Mouse (Mus musculus): Measurements from ENCODE around the gene Skiv2l. TPM values are rescaled to one million over a fixed set of nuclear protein-coding genes. Genes with fewer than 3 reads are reported as not detected.
"Not testable (repeated sequence)": the region's sequence is repeated elsewhere in the genome, so short reads cannot be mapped to it uniquely, and the experiment has no call there.

Skiv2l gene
- polyA plus RNA-seq, 1 experiment = 12.7 TPM

- Histone ChIP-seq H3K4me1 (ENCODE audit: control insufficient read depth, insufficient read depth, low read length) (no peaks in the 10 kb centered on the region), H3K4me3 (ENCODE audit: low read depth, low read length) (no peak overlapping the region), H3K36me3 (ENCODE audit: control insufficient read depth, insufficient read depth, low read length, poor library complexity, severe bottlenecking) (no peaks in the 10 kb centered on the region), H3K27me3 (ENCODE audit: control insufficient read depth, insufficient read depth, low read length, poor library complexity, severe bottlenecking) (no peaks in the 10 kb centered on the region), H3K27ac (ENCODE audit: insufficient read depth, low read length) (no peak overlapping the region), H3K9ac (ENCODE audit: low read depth, poor library complexity, severe bottlenecking) (no peak overlapping the region), H3K9me3 (replicated peaks; ENCODE audit: control insufficient read depth, insufficient read depth, low read length, poor library complexity, severe bottlenecking) (no peaks in the 10 kb centered on the region)
- TF ChIP-seq EP300 (IDR thresholded peaks at IDR 0.05; ENCODE audit: insufficient read depth, low read depth, low read length) = no peak
These were observed 51.0 kb downstream of the Skiv2l start for GRCm38 (mm10) chr17:34798866-34799530.

DNA sequence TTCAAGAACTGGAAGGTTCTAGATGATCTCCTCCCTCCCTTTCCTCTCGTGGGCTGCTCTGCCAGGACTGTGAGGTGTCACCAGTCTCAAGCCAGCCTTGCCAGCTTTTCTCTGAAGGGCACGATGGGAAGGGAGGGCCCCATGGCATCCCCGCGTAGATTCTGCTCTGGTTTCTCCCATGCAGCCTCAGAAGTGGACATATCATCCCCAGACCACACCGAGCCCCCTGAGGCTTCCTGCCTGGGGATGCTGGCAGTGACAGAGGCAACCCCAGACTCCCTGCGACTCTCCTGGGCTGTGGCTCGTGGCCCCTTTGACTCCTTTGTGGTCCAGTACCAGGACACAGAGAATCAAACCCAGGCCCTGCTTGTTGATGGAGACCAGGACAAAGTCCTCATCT is 51.9 kb downstream of the Skiv2l start:
- not testable (repeated sequence) for H3K9ac ChIP-seq (ENCODE audit: low read depth, poor library complexity, severe bottlenecking); H3K9me3 ChIP-seq (replicated peaks; ENCODE audit: control insufficient read depth, insufficient read depth, low read length, poor library complexity, severe bottlenecking); H3K27me3 ChIP-seq (ENCODE audit: control insufficient read depth, insufficient read depth, low read length, poor library complexity, severe bottlenecking); H3K4me1 ChIP-seq (ENCODE audit: control insufficient read depth, insufficient read depth, low read length); H3K4me3 ChIP-seq (ENCODE audit: low read depth, low read length); H3K36me3 ChIP-seq (ENCODE audit: control insufficient read depth, insufficient read depth, low read length, poor library complexity, severe bottlenecking); H3K27ac ChIP-seq (ENCODE audit: insufficient read depth, low read length)

GRCm38 (mm10) chr17:34797211-34797995 is 52.6 kb downstream of the Skiv2l start:
- H3K27me3 ChIP-seq (ENCODE audit: control insufficient read depth, insufficient read depth, low read length, poor library complexity, severe bottlenecking); H3K9ac ChIP-seq (ENCODE audit: low read depth, poor library complexity, severe bottlenecking); H3K4me3 ChIP-seq (ENCODE audit: low read depth, low read length); H3K36me3 ChIP-seq (ENCODE audit: control insufficient read depth, insufficient read depth, low read length, poor library complexity, severe bottlenecking); H3K27ac ChIP-seq (ENCODE audit: insufficient read depth, low read length); H3K9me3 ChIP-seq (replicated peaks; ENCODE audit: control insufficient read depth, insufficient read depth, low read length, poor library complexity, severe bottlenecking); H3K4me1 ChIP-seq (ENCODE audit: control insufficient read depth, insufficient read depth, low read length): not testable (repeated sequence)

GRCm38 (mm10) chr17:34796311-34797140 is 53.5 kb downstream of the Skiv2l start:
- Histone ChIP-seq H3K4me1 (ENCODE audit: control insufficient read depth, insufficient read depth, low read length) (no peaks in the 10 kb centered on the region), H3K27me3 (ENCODE audit: control insufficient read depth, insufficient read depth, low read length, poor library complexity, severe bottlenecking) (no peaks in the 10 kb centered on the region), H3K4me3 (ENCODE audit: low read depth, low read length) (no peak overlapping the region), H3K9me3 (replicated peaks; ENCODE audit: control insufficient read depth, insufficient read depth, low read length, poor library complexity, severe bottlenecking) (0 out of 2 replicates have a peak, but pooled peaks cover 4% of the 10 kb centered on the region), H3K36me3 (ENCODE audit: control insufficient read depth, insufficient read depth, low read length, poor library complexity, severe bottlenecking) (no peaks in the 10 kb centered on the region), H3K9ac (ENCODE audit: low read depth, poor library complexity, severe bottlenecking) (no peak overlapping the region), H3K27ac (ENCODE audit: insufficient read depth, low read length) (no peak overlapping the region)
- TF ChIP-seq EP300 (IDR thresholded peaks at IDR 0.05; ENCODE audit: insufficient read depth, low read depth, low read length) (no peak), CTCF (IDR thresholded peaks at IDR 0.05; ENCODE audit: low read depth, low read length) (no peak), POLR2A (IDR thresholded peaks at IDR 0.05; ENCODE audit: insufficient read depth, low read length) (no peak)

GRCm38 (mm10) chr17:34795633-34796032 is 54.4 kb downstream of the Skiv2l start:
- Histone ChIP-seq H3K27ac (ENCODE audit: insufficient read depth, low read length) (no peak overlapping the region), H3K36me3 (ENCODE audit: control insufficient read depth, insufficient read depth, low read length, poor library complexity, severe bottlenecking) (no peaks in the 10 kb centered on the region), H3K27me3 (ENCODE audit: control insufficient read depth, insufficient read depth, low read length, poor library complexity, severe bottlenecking) (no peaks in the 10 kb centered on the region), H3K4me1 (ENCODE audit: control insufficient read depth, insufficient read depth, low read length) (no peaks in the 10 kb centered on the region), H3K9ac (ENCODE audit: low read depth, poor library complexity, severe bottlenecking) (no peak overlapping the region), H3K9me3 (replicated peaks; ENCODE audit: control insufficient read depth, insufficient read depth, low read length, poor library complexity, severe bottlenecking) (0 out of 2 replicates have a peak, but pooled peaks cover 4% of the 10 kb centered on the region), H3K4me3 (ENCODE audit: low read depth, low read length) (no peak overlapping the region)
- TF ChIP-seq POLR2A (IDR thresholded peaks at IDR 0.05; ENCODE audit: insufficient read depth, low read length) = no peak
- peak; percentile 48 for TF ChIP-seq CTCF (IDR thresholded peaks at IDR 0.05; ENCODE audit: low read depth, low read length)
- TF ChIP-seq EP300 (IDR thresholded peaks at IDR 0.05; ENCODE audit: insufficient read depth, low read depth, low read length) = no peak

DNA sequence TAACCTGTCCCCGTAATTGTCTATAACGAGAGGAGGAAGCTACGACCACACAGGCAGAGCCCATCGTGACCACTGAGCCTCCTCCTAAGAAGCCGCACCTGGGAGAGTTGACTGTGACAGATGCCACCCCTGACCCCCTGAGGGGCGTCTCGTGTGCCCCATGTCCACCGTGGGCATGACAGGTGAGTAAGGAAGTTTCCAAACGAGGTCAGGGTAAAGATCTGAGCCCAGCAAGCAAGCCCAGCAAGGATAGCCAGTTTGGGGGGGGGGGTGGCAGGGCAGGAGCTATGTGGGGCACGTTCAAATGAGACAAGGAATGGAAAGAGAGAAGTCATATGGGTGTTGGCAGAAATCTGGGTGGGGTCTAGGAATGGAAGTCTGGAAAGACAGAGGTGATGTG is 55.0 kb downstream of the Skiv2l start:
- no peak for TF ChIP-seq POLR2A (IDR thresholded peaks at IDR 0.05; ENCODE audit: insufficient read depth, low read length)
- TF ChIP-seq EP300 (IDR thresholded peaks at IDR 0.05; ENCODE audit: insufficient read depth, low read depth, low read length) = no peak
- no peak for TF ChIP-seq CTCF (IDR thresholded peaks at IDR 0.05; ENCODE audit: low read depth, low read length)
- H3K36me3 ChIP-seq (ENCODE audit: control insufficient read depth, insufficient read depth, low read length, poor library complexity, severe bottlenecking) = no peaks in the 10 kb centered on the region
- no peaks in the 10 kb centered on the region for H3K4me1 ChIP-seq (ENCODE audit: control insufficient read depth, insufficient read depth, low read length)
- no peak overlapping the region for H3K4me3 ChIP-seq (ENCODE audit: low read depth, low read length)
- 0 out of 2 replicates have a peak, but pooled peaks cover 7% of the 10 kb centered on the region for H3K9me3 ChIP-seq (replicated peaks; ENCODE audit: control insufficient read depth, insufficient read depth, low read length, poor library complexity, severe bottlenecking)
- H3K9ac ChIP-seq (ENCODE audit: low read depth, poor library complexity, severe bottlenecking) = no peak overlapping the region
- no peak overlapping the region for H3K27ac ChIP-seq (ENCODE audit: insufficient read depth, low read length)
- H3K27me3 ChIP-seq (ENCODE audit: control insufficient read depth, insufficient read depth, low read length, poor library complexity, severe bottlenecking) = no peaks in the 10 kb centered on the region

Other genes with a start within 250 kb of the Skiv2l start
- 74.3 and 75.9 TPM in 2 replicates for gene Rnf5, start 246.5 kb downstream of the Skiv2l start, polyA plus RNA-seq (2011; ENCODE audit: insufficient read depth, insufficient read length, low read depth, missing spikeins)
- gene Agpat1, start 245.9 kb downstream of the Skiv2l start, polyA plus RNA-seq (2011; ENCODE audit: insufficient read depth, insufficient read length, low read depth, missing spikeins) = 66.8 and 81.7 TPM in 2 replicates
- gene Egfl8, start 234.2 kb downstream of the Skiv2l start, polyA plus RNA-seq (2011; ENCODE audit: insufficient read depth, insufficient read length, low read depth, missing spikeins) = 0.85 and 1.1 TPM in 2 replicates
- 26.7 and 29.2 TPM in 2 replicates for gene Ppt2, start 221.7 kb downstream of the Skiv2l start, polyA plus RNA-seq (2011; ENCODE audit: insufficient read depth, insufficient read length, low read depth, missing spikeins)
- not detected in 2 replicates for gene Prrt1, start 220.7 kb downstream of the Skiv2l start, polyA plus RNA-seq (2011; ENCODE audit: insufficient read depth, insufficient read length, low read depth, missing spikeins)
- 11.0 and 16.5 TPM in 2 replicates for gene Fkbpl, start 205.4 kb downstream of the Skiv2l start, polyA plus RNA-seq (2011; ENCODE audit: insufficient read depth, insufficient read length, low read depth, missing spikeins)
- 31.3 and 32.0 TPM in 2 replicates for gene Atf6b, start 203.1 kb downstream of the Skiv2l start, polyA plus RNA-seq (2011; ENCODE audit: insufficient read depth, insufficient read length, low read depth, missing spikeins)
- 0.13 and 0.15 TPM in 2 replicates for gene Tnxb, start 179.7 kb downstream of the Skiv2l start, polyA plus RNA-seq (2011; ENCODE audit: insufficient read depth, insufficient read length, low read depth, missing spikeins)
- 0.12 and 0.23 TPM in 2 replicates for gene C4b, start 106.3 kb downstream of the Skiv2l start, polyA plus RNA-seq (2011; ENCODE audit: insufficient read depth, insufficient read length, low read depth, missing spikeins)
- gene Cyp21a1, start 45.6 kb downstream of the Skiv2l start, polyA plus RNA-seq (2011; ENCODE audit: insufficient read depth, insufficient read length, low read depth, missing spikeins) = not detected in 2 replicates
- gene Stk19, start 13.3 kb downstream of the Skiv2l start, polyA plus RNA-seq (2011; ENCODE audit: insufficient read depth, insufficient read length, low read depth, missing spikeins) = 18.7 and 25.8 TPM in 2 replicates
- gene Dxo, start 13.2 kb downstream of the Skiv2l start, polyA plus RNA-seq (2011; ENCODE audit: insufficient read depth, insufficient read length, low read depth, missing spikeins) = 22.6 and 24.5 TPM in 2 replicates
- gene Nelfe, start 181 bp upstream of the Skiv2l start, polyA plus RNA-seq (2011; ENCODE audit: insufficient read depth, insufficient read length, low read depth, missing spikeins) = 53.0 and 63.6 TPM in 2 replicates
- gene Cfb, start 12.3 kb upstream of the Skiv2l start, polyA plus RNA-seq (2011; ENCODE audit: insufficient read depth, insufficient read length, low read depth, missing spikeins) = not detected in 2 replicates
- 22.8 and 24.7 TPM in 2 replicates for gene Zbtb12, start 29.3 kb upstream of the Skiv2l start, polyA plus RNA-seq (2011; ENCODE audit: insufficient read depth, insufficient read length, low read depth, missing spikeins)
- gene Gm20547, start 31.8 kb upstream of the Skiv2l start, polyA plus RNA-seq (2011; ENCODE audit: insufficient read depth, insufficient read length, low read depth, missing spikeins) = 0.41 TPM in 1 of 2 replicates, not detected in the other
- gene C2, start 48.1 kb upstream of the Skiv2l start, polyA plus RNA-seq (2011; ENCODE audit: insufficient read depth, insufficient read length, low read depth, missing spikeins) = 9.9 and 10.8 TPM in 2 replicates
- gene Ehmt2, start 48.3 kb upstream of the Skiv2l start, polyA plus RNA-seq (2011; ENCODE audit: insufficient read depth, insufficient read length, low read depth, missing spikeins) = 60.9 and 75.4 TPM in 2 replicates
- 5.3 and 5.8 TPM in 2 replicates for gene Slc44a4, start 64.3 kb upstream of the Skiv2l start, polyA plus RNA-seq (2011; ENCODE audit: insufficient read depth, insufficient read length, low read depth, missing spikeins)
- gene Neu1, start 81.0 kb upstream of the Skiv2l start, polyA plus RNA-seq (2011; ENCODE audit: insufficient read depth, insufficient read length, low read depth, missing spikeins) = 13.6 and 15.1 TPM in 2 replicates
- gene Hspa1b, start 109.0 kb upstream of the Skiv2l start, polyA plus RNA-seq (2011; ENCODE audit: insufficient read depth, insufficient read length, low read depth, missing spikeins) = 2.6 and 3.0 TPM in 2 replicates
- not detected in 2 replicates for gene Gm20481, start 119.7 kb upstream of the Skiv2l start, polyA plus RNA-seq (2011; ENCODE audit: insufficient read depth, insufficient read length, low read depth, missing spikeins)
- 1.9 and 2.5 TPM in 2 replicates for gene Hspa1a, start 121.9 kb upstream of the Skiv2l start, polyA plus RNA-seq (2011; ENCODE audit: insufficient read depth, insufficient read length, low read depth, missing spikeins)
- gene Hspa1l, start 122.5 kb upstream of the Skiv2l start, polyA plus RNA-seq (2011; ENCODE audit: insufficient read depth, insufficient read length, low read depth, missing spikeins) = 0.25 TPM in 1 of 2 replicates, not detected in the other
- gene Lsm2, start 131.7 kb upstream of the Skiv2l start, polyA plus RNA-seq (2011; ENCODE audit: insufficient read depth, insufficient read length, low read depth, missing spikeins) = 163 and 166 TPM in 2 replicates
- 108 and 123 TPM in 2 replicates for gene Vars, start 150.8 kb upstream of the Skiv2l start, polyA plus RNA-seq (2011; ENCODE audit: insufficient read depth, insufficient read length, low read depth, missing spikeins)
- gene Vwa7, start 166.4 kb upstream of the Skiv2l start, polyA plus RNA-seq (2011; ENCODE audit: insufficient read depth, insufficient read length, low read depth, missing spikeins) = 0.30 and 0.33 TPM in 2 replicates
- 1.7 and 3.9 TPM in 2 replicates for gene Sapcd1, start 177.8 kb upstream of the Skiv2l start, polyA plus RNA-seq (2011; ENCODE audit: insufficient read depth, insufficient read length, low read depth, missing spikeins)
- 6.7 and 7.4 TPM in 2 replicates for gene Msh5, start 196.5 kb upstream of the Skiv2l start, polyA plus RNA-seq (2011; ENCODE audit: insufficient read depth, insufficient read length, low read depth, missing spikeins)
- 173 and 182 TPM in 2 replicates for gene Clic1, start 199.8 kb upstream of the Skiv2l start, polyA plus RNA-seq (2011; ENCODE audit: insufficient read depth, insufficient read length, low read depth, missing spikeins)
- 92.5 and 101 TPM in 2 replicates for gene Ddah2, start 208.8 kb upstream of the Skiv2l start, polyA plus RNA-seq (2011; ENCODE audit: insufficient read depth, insufficient read length, low read depth, missing spikeins)
- 3.7 and 4.0 TPM in 2 replicates for gene Ly6g6c, start 215.2 kb upstream of the Skiv2l start, polyA plus RNA-seq (2011; ENCODE audit: insufficient read depth, insufficient read length, low read depth, missing spikeins)
- 2.8 and 3.3 TPM in 2 replicates for gene Mpig6b, start 216.0 kb upstream of the Skiv2l start, polyA plus RNA-seq (2011; ENCODE audit: insufficient read depth, insufficient read length, low read depth, missing spikeins)
- gene Ly6g6e, start 226.7 kb upstream of the Skiv2l start, polyA plus RNA-seq (2011; ENCODE audit: insufficient read depth, insufficient read length, low read depth, missing spikeins) = 27.5 and 31.2 TPM in 2 replicates
- gene Ly6g6d, start 227.9 kb upstream of the Skiv2l start, polyA plus RNA-seq (2011; ENCODE audit: insufficient read depth, insufficient read length, low read depth, missing spikeins) = 1.3 and 1.9 TPM in 2 replicates
- gene Ly6g6f, start 235.4 kb upstream of the Skiv2l start, polyA plus RNA-seq (2011; ENCODE audit: insufficient read depth, insufficient read length, low read depth, missing spikeins) = not detected in 2 replicates
- gene Abhd16a, start 239.1 kb upstream of the Skiv2l start, polyA plus RNA-seq (2011; ENCODE audit: insufficient read depth, insufficient read length, low read depth, missing spikeins) = 12.7 and 15.6 TPM in 2 replicates

All from ES-Bruce4 (cell line).